Mouse (Mus musculus) embryonic facial prominence, embryonic 12.5 days (tissue): Measurements from ENCODE around the gene Adcy7. TPM values are rescaled to one million over a fixed set of nuclear protein-coding genes. Genes with fewer than 3 reads are reported as not detected.

Source experiments
- ATAC-seq: fragments of 200-750 bp; cut with Nextera tagmentation; 2 replicates; pipeline ENCODE4 v1.8.0; 2017; ENCODE audit not compliant: insufficient number of reproducible peaks, insufficient read depth, low FRiP score, low TSS enrichment
- H3K27ac ChIP-seq: fragments of 300-500 bp; sonication (generic); 2 replicates; pipeline ENCODE4 v1.5.1; 2016; ENCODE audit warnings: mild to moderate bottlenecking
- H3K27me3 ChIP-seq: fragments of 300-500 bp; sonication (generic); 2 replicates; pipeline ENCODE4 v1.6.1; 2016; ENCODE audit warnings: mild to moderate bottlenecking, moderate library complexity
- H3K36me3 ChIP-seq: fragments of 300-500 bp; sonication (generic); 2 replicates; pipeline ENCODE4 v1.6.1; 2016; ENCODE audit warnings: mild to moderate bottlenecking
- H3K4me1 ChIP-seq: fragments of 300-500 bp; sonication (generic); 2 replicates; pipeline ENCODE4 v1.6.1; 2016
- H3K4me2 ChIP-seq: fragments of 300-500 bp; sonication (generic); replicated peaks from 2 replicates; pipeline ENCODE4 v1.6.1; 2016; ENCODE audit warnings: mild to moderate bottlenecking, moderate library complexity
- H3K4me3 ChIP-seq: fragments of 300-500 bp; sonication (generic); 2 replicates; pipeline ENCODE4 v1.5.1; 2016; ENCODE audit warnings: mild to moderate bottlenecking
- H3K9ac ChIP-seq: fragments of 300-500 bp; sonication (generic); 2 replicates; pipeline ENCODE4 v1.6.1; 2016; ENCODE audit warnings: mild to moderate bottlenecking, moderate library complexity
- H3K9me3 ChIP-seq: fragments of 300-500 bp; sonication (generic); 2 replicates; pipeline ENCODE4 v1.6.1; 2016; ENCODE audit warnings: mild to moderate bottlenecking, moderate library complexity
- WGBS: fragments of 180-500 bp; shearing (Covaris S2); methylation state at CpG from one replicate; pipeline ENCODE4 v1.1.7; 2016; 5-methylcytosine and 5-hydroxymethylcytosine counted together
- polyA plus RNA-seq: library from polyadenylated mRNA; unstranded; fragments of >200 nt; fragmentation: Nextera tagmentation; extraction: Ambion mirVana; gene quantifications from 2 replicates; pipeline ENCODE4 v1.2.1, GENCODE M21; 2016

The Adcy7 gene
- polyA plus RNA-seq, 1 experiment from 2014 or later, result 4.1 TPM

- 76% methylated on average over 13 of the region's 13 CpGs for WGBS
- Histone ChIP-seq H3K4me1 (peaks cover 21% of the 10 kb centered on the region; the same call in 1 of the 2 replicates), H3K9me3 (no peaks in the 10 kb centered on the region), H3K4me2 (no peak overlapping the region), H3K27me3 (0 out of 2 replicates have a peak, but pooled peaks cover 2% of the 10 kb centered on the region), H3K36me3 (no peaks in the 10 kb centered on the region), H3K27ac (no peak overlapping the region), H3K4me3 (no peak overlapping the region), H3K9ac (no peak overlapping the region)
- ATAC-seq, result no peak
Observed at GRCm38 (mm10) chr8:88290326-88291304, 18.4 kb downstream of the Adcy7 start.

- H3K27me3 ChIP-seq, result no peaks in the 10 kb centered on the region
- H3K27ac ChIP-seq, result no peak overlapping the region
- H3K9ac ChIP-seq, result no peak overlapping the region
- H3K36me3 ChIP-seq, result no peaks in the 10 kb centered on the region
- H3K4me3 ChIP-seq, result no peak overlapping the region
- 82% methylated on average over 11 of the region's 11 CpGs for WGBS
- H3K9me3 ChIP-seq, result no peaks in the 10 kb centered on the region
- no peak overlapping the region for H3K4me2 ChIP-seq
- ATAC-seq, result no peak
- H3K4me1 ChIP-seq, result peaks cover 16% of the 10 kb centered on the region; the same call in 1 of the 2 replicates
Observed at GRCm38 (mm10) chr8:88291305-88291690, 19.1 kb downstream of the Adcy7 start.

- no peak overlapping the region for H3K27ac ChIP-seq
- H3K4me3 ChIP-seq, result no peak overlapping the region
- H3K9ac ChIP-seq, result no peak overlapping the region
- H3K9me3 ChIP-seq, result no peaks in the 10 kb centered on the region
- no peak overlapping the region for H3K4me2 ChIP-seq
- 83% methylated on average over 3 of the region's 3 CpGs for WGBS
- no peak for ATAC-seq
- H3K27me3 ChIP-seq, result no peaks in the 10 kb centered on the region
- peaks cover 12% of the 10 kb centered on the region; the same call in 1 of the 2 replicates for H3K4me1 ChIP-seq
- no peaks in the 10 kb centered on the region for H3K36me3 ChIP-seq
Observed at GRCm38 (mm10) chr8:88292926-88293325, 20.7 kb downstream of the Adcy7 start.

GRCm38 (mm10) chr8:88293590-88294356 is 21.6 kb downstream of the Adcy7 start:
- H3K4me3 ChIP-seq, result no peak overlapping the region
- no peak for ATAC-seq
- no peaks in the 10 kb centered on the region for H3K27me3 ChIP-seq
- no peak overlapping the region for H3K9ac ChIP-seq
- no peak overlapping the region for H3K27ac ChIP-seq
- no peaks in the 10 kb centered on the region for H3K9me3 ChIP-seq
- H3K36me3 ChIP-seq, result no peaks in the 10 kb centered on the region
- H3K4me2 ChIP-seq, result no peak overlapping the region
- peaks cover 4% of the 10 kb centered on the region; the same call in 1 of the 2 replicates for H3K4me1 ChIP-seq
- 86% methylated on average over 9 of the region's 9 CpGs for WGBS

- no peaks in the 10 kb centered on the region for H3K4me1 ChIP-seq
- no peak overlapping the region for H3K9ac ChIP-seq
- no peak overlapping the region for H3K4me3 ChIP-seq
- no peaks in the 10 kb centered on the region for H3K9me3 ChIP-seq
- no peaks in the 10 kb centered on the region for H3K27me3 ChIP-seq
- 86% methylated on average over 2 of the region's 2 CpGs for WGBS
- ATAC-seq, result no peak
- H3K4me2 ChIP-seq, result no peak overlapping the region
- H3K27ac ChIP-seq, result no peak overlapping the region
- no peaks in the 10 kb centered on the region for H3K36me3 ChIP-seq
Observed at GRCm38 (mm10) chr8:88294977-88295376, 22.8 kb downstream of the Adcy7 start.

- H3K9ac ChIP-seq, result no peak overlapping the region
- H3K27me3 ChIP-seq, result no peaks in the 10 kb centered on the region
- no peak for ATAC-seq
- no peaks in the 10 kb centered on the region for H3K9me3 ChIP-seq
- no peaks in the 10 kb centered on the region for H3K36me3 ChIP-seq
- 60% methylated on average over 12 of the region's 12 CpGs for WGBS
- H3K4me1 ChIP-seq, result peaks cover 5% of the 10 kb centered on the region; the same call in 1 of the 2 replicates
- no peak overlapping the region for H3K4me2 ChIP-seq
- H3K27ac ChIP-seq, result no peak overlapping the region
- H3K4me3 ChIP-seq, result no peak overlapping the region
Observed at GRCm38 (mm10) chr8:88297976-88298732, 26.0 kb downstream of the Adcy7 start.

GRCm38 (mm10) chr8:88298733-88299103 is 26.5 kb downstream of the Adcy7 start:
- no peaks in the 10 kb centered on the region for H3K27me3 ChIP-seq
- no peak for ATAC-seq
- 87% methylated on average over 10 of the region's 10 CpGs for WGBS
- H3K4me3 ChIP-seq, result no peak overlapping the region
- H3K36me3 ChIP-seq, result no peaks in the 10 kb centered on the region
- no peak overlapping the region for H3K9ac ChIP-seq
- H3K4me2 ChIP-seq, result no peak overlapping the region
- no peak overlapping the region for H3K27ac ChIP-seq
- H3K9me3 ChIP-seq, result no peaks in the 10 kb centered on the region
- peaks cover 5% of the 10 kb centered on the region; the same call in 1 of the 2 replicates for H3K4me1 ChIP-seq

- Histone ChIP-seq H3K9ac (no peak overlapping the region), H3K27ac (no peak overlapping the region), H3K4me2 (no peak overlapping the region), H3K4me1 (peaks cover 5% of the 10 kb centered on the region; the same call in 1 of the 2 replicates), H3K9me3 (no peaks in the 10 kb centered on the region), H3K36me3 (no peaks in the 10 kb centered on the region), H3K4me3 (no peak overlapping the region), H3K27me3 (no peaks in the 10 kb centered on the region)
- 75% methylated on average over 10 of the region's 10 CpGs for WGBS
- ATAC-seq, result no peak
Observed at GRCm38 (mm10) chr8:88299907-88300603, 27.9 kb downstream of the Adcy7 start.

- no peak for ATAC-seq
- WGBS, result 71% methylated on average over 15 of the region's 15 CpGs
- no peak overlapping the region for H3K9ac ChIP-seq
- no peak overlapping the region for H3K4me2 ChIP-seq
- H3K36me3 ChIP-seq, result no peaks in the 10 kb centered on the region
- no peaks in the 10 kb centered on the region for H3K27me3 ChIP-seq
- H3K4me1 ChIP-seq, result peaks cover 5% of the 10 kb centered on the region; the same call in 1 of the 2 replicates
- no peaks in the 10 kb centered on the region for H3K9me3 ChIP-seq
- H3K27ac ChIP-seq, result no peak overlapping the region
- no peak overlapping the region for H3K4me3 ChIP-seq
Observed at GRCm38 (mm10) chr8:88301589-88302437, 29.6 kb downstream of the Adcy7 start.

- Histone ChIP-seq H3K4me1 (0 out of 2 replicates have a peak, but pooled peaks cover 5% of the 10 kb centered on the region), H3K9ac (no peak overlapping the region), H3K4me2 (no peak overlapping the region), H3K27ac (no peak overlapping the region), H3K9me3 (no peaks in the 10 kb centered on the region), H3K27me3 (no peaks in the 10 kb centered on the region), H3K4me3 (no peak overlapping the region), H3K36me3 (no peaks in the 10 kb centered on the region)
- ATAC-seq, result no peak
- 89% methylated on average over 4 of the region's 4 CpGs for WGBS
Observed at GRCm38 (mm10) chr8:88305814-88306213, 33.6 kb downstream of the Adcy7 start.
